Mouse (Mus musculus) heart, embryonic 10.5 days (tissue): Measurements from ENCODE around the gene Mtor. TPM values are rescaled to one million over a fixed set of nuclear protein-coding genes. Genes with fewer than 3 reads are reported as not detected.

ENCODE experiments used
- DNase-seq: peaks from one replicate; pipeline ENCODE4 v3.0.0-alpha.2; 2017; ENCODE audit warnings: low spot score
- H3K27ac ChIP-seq: fragments of 300-500 bp; sonication (generic); 2 replicates; pipeline ENCODE4 v1.5.1; 2016; ENCODE audit warnings: mild to moderate bottlenecking
- H3K27me3 ChIP-seq: fragments of 300-500 bp; sonication (generic); 2 replicates; pipeline ENCODE4 v1.6.1; 2016; ENCODE audit warnings: mild to moderate bottlenecking; ENCODE audit not compliant: poor library complexity, insufficient read depth, severe bottlenecking
- H3K36me3 ChIP-seq: fragments of 300-500 bp; sonication (generic); 2 replicates; pipeline ENCODE4 v1.6.1; 2016; ENCODE audit warnings: mild to moderate bottlenecking, moderate library complexity
- H3K4me1 ChIP-seq: fragments of 300-500 bp; sonication (generic); 2 replicates; pipeline ENCODE4 v1.6.1; 2016; ENCODE audit warnings: mild to moderate bottlenecking
- H3K4me3 ChIP-seq: fragments of 300-500 bp; sonication (generic); 2 replicates; pipeline ENCODE4 v1.5.1; 2016; ENCODE audit warnings: mild to moderate bottlenecking, moderate library complexity
- H3K9me3 ChIP-seq: fragments of 300-500 bp; sonication (generic); 2 replicates; pipeline ENCODE4 v1.6.1; 2016; ENCODE audit warnings: mild to moderate bottlenecking, moderate library complexity
- WGBS: fragments of 180-500 bp; shearing (Covaris S2); methylation state at CpG from one replicate; pipeline ENCODE4 v1.1.7; 2016; 5-methylcytosine and 5-hydroxymethylcytosine counted together
- polyA plus RNA-seq: library from polyadenylated mRNA; unstranded; fragments of >200 nt; fragmentation: Nextera tagmentation; extraction: Ambion mirVana; gene quantifications from 2 replicates; pipeline ENCODE4 v1.2.1, GENCODE M21; 2016

Gene Mtor
- polyA plus RNA-seq, 1 experiment from 2014 or later: 17.3 TPM

- H3K9me3 ChIP-seq: 0 out of 2 replicates have a peak, but pooled peaks cover 2% of the 10 kb centered on the region
- no peak overlapping the region for H3K4me3 ChIP-seq
- 0 out of 2 replicates have a peak, but pooled peaks cover 4% of the 10 kb centered on the region for H3K4me1 ChIP-seq
- H3K36me3 ChIP-seq: peaks cover 25% of the 10 kb centered on the region
- 63% methylated on average over 4 of the region's 4 CpGs for WGBS
- no peak overlapping the region for H3K27ac ChIP-seq
- no peak for DNase-seq
- H3K27me3 ChIP-seq: no peaks in the 10 kb centered on the region
Measured at GRCm38 (mm10) chr4:148601871-148602270, 153.5 kb downstream of the Mtor start.

- H3K27me3 ChIP-seq: no peaks in the 10 kb centered on the region
- no peak within 1 kb of the TSS for H3K4me3 ChIP-seq
- 0 out of 2 replicates have a peak, but pooled peaks cover 2% of the 10 kb centered on the region for H3K9me3 ChIP-seq
- WGBS: 88% methylated on average over 14 of the region's 14 CpGs
- no peak for DNase-seq
- H3K4me1 ChIP-seq: 0 out of 2 replicates have a peak, but pooled peaks cover 4% of the 10 kb centered on the region
- peak within 1 kb of the TSS; percentile 16; the same call in 1 of the 2 replicates for H3K27ac ChIP-seq
- peaks cover 23% of the 10 kb centered on the region for H3K36me3 ChIP-seq
Measured at GRCm38 (mm10) chr4:148602357-148603120, 154.1 kb downstream of the Mtor start, which contains the start of gene Masp2. TSS of gene Masp2 (plus strand) at chr4:148602554.

GRCm38 (mm10) chr4:148603376-148604139 is 155.1 kb downstream of the Mtor start:
- Histone ChIP-seq H3K27ac (no peak overlapping the region), H3K4me3 (no peak overlapping the region), H3K9me3 (0 out of 2 replicates have a peak, but pooled peaks cover 2% of the 10 kb centered on the region), H3K36me3 (peaks cover 14% of the 10 kb centered on the region), H3K4me1 (0 out of 2 replicates have a peak, but pooled peaks cover 4% of the 10 kb centered on the region), H3K27me3 (no peaks in the 10 kb centered on the region)
- DNase-seq: no peak
- WGBS: 68% methylated on average over 10 of the region's 10 CpGs

- H3K36me3 ChIP-seq: peaks cover 8% of the 10 kb centered on the region
- no peak overlapping the region for H3K4me3 ChIP-seq
- 75% methylated on average over 7 of the region's 7 CpGs for WGBS
- no peak overlapping the region for H3K27ac ChIP-seq
- no peaks in the 10 kb centered on the region for H3K9me3 ChIP-seq
- no peak for DNase-seq
- no peaks in the 10 kb centered on the region for H3K27me3 ChIP-seq
- peaks cover 9% of the 10 kb centered on the region; the same call in 1 of the 2 replicates for H3K4me1 ChIP-seq
Measured at GRCm38 (mm10) chr4:148604141-148604540, 155.7 kb downstream of the Mtor start.

- Histone ChIP-seq H3K27me3 (no peaks in the 10 kb centered on the region), H3K27ac (no peak overlapping the region), H3K36me3 (peaks cover 6% of the 10 kb centered on the region), H3K4me3 (no peak overlapping the region), H3K4me1 (peaks cover 9% of the 10 kb centered on the region; the same call in 1 of the 2 replicates), H3K9me3 (no peaks in the 10 kb centered on the region)
- DNase-seq: no peak
- WGBS: 87% methylated on average over 3 of the region's 3 CpGs
Measured at GRCm38 (mm10) chr4:148604541-148605165, 156.2 kb downstream of the Mtor start.

Other genes with a start within 250 kb of the Mtor start
- gene Disp3, start 160.6 kb upstream of the Mtor start, polyA plus RNA-seq: 0.04 TPM in 2 replicates
- 24.7 and 26.9 TPM in 2 replicates for gene Ubiad1, start 3.8 kb upstream of the Mtor start, polyA plus RNA-seq
- gene Angptl7, start 51.8 kb downstream of the Mtor start, polyA plus RNA-seq: 2.8 and 4.3 TPM in 2 replicates
- 82.7 and 90.1 TPM in 2 replicates for gene Exosc10, start 109.8 kb downstream of the Mtor start, polyA plus RNA-seq
- 197 and 306 TPM in 2 replicates for gene Srm, start 142.9 kb downstream of the Mtor start, polyA plus RNA-seq
- gene Masp2, start 153.9 kb downstream of the Mtor start, polyA plus RNA-seq: 0.27 and 0.82 TPM in 2 replicates
- 238 and 301 TPM in 2 replicates for gene Tardbp, start 178.4 kb downstream of the Mtor start, polyA plus RNA-seq
- gene Gm572, start 194.7 kb downstream of the Mtor start, polyA plus RNA-seq: not detected in 2 replicates